Mouse (Mus musculus) neural tube, embryonic 15.5 days (tissue): Measurements from ENCODE around the gene Tbx19. TPM values are rescaled to one million over a fixed set of nuclear protein-coding genes. Genes with fewer than 3 reads are reported as not detected.

Source experiments
- ATAC-seq: fragments of 200-750 bp; cut with Nextera tagmentation; 2 replicates; pipeline ENCODE4 v1.8.0; 2017; ENCODE audit warnings: mild to moderate bottlenecking, moderate TSS enrichment, moderate library complexity; ENCODE audit not compliant: low FRiP score
- H3K27ac ChIP-seq: fragments of 300-500 bp; sonication (generic); replicated peaks from 2 replicates; pipeline ENCODE4 v1.5.1; 2015; ENCODE audit warnings: mild to moderate bottlenecking, inconsistent platforms
- H3K27me3 ChIP-seq: fragments of 300-500 bp; sonication (generic); replicated peaks from 2 replicates; pipeline ENCODE4 v1.6.1; 2015; ENCODE audit warnings: inconsistent platforms
- H3K36me3 ChIP-seq: fragments of 300-500 bp; sonication (generic); 2 replicates; pipeline ENCODE4 v1.6.1; 2015; ENCODE audit warnings: inconsistent platforms
- H3K4me1 ChIP-seq: fragments of 300-500 bp; sonication (generic); 2 replicates; pipeline ENCODE4 v1.6.1; 2015; ENCODE audit warnings: inconsistent platforms
- H3K4me2 ChIP-seq: fragments of 300-500 bp; sonication (generic); 2 replicates; pipeline ENCODE4 v1.6.1; 2015; ENCODE audit warnings: inconsistent platforms, mild to moderate bottlenecking, moderate library complexity
- H3K4me3 ChIP-seq: fragments of 300-500 bp; sonication (generic); replicated peaks from 2 replicates; pipeline ENCODE4 v1.5.1; 2015; ENCODE audit warnings: mild to moderate bottlenecking, inconsistent platforms
- H3K9ac ChIP-seq: fragments of 300-500 bp; sonication (generic); replicated peaks from 2 replicates; pipeline ENCODE4 v1.6.1; 2015; ENCODE audit warnings: mild to moderate bottlenecking, inconsistent platforms
- H3K9me3 ChIP-seq: fragments of 300-500 bp; sonication (generic); replicated peaks from 2 replicates; pipeline ENCODE4 v1.6.1; 2016; ENCODE audit warnings: inconsistent platforms
- WGBS: fragments of 180-500 bp; shearing (Covaris S2); methylation state at CpG from one replicate; pipeline ENCODE4 v1.1.7; 2015; ENCODE audit warnings: mixed read lengths; 5-methylcytosine and 5-hydroxymethylcytosine counted together
- polyA plus RNA-seq: library from polyadenylated mRNA; unstranded; fragments of >200 nt; fragmentation: Nextera tagmentation; extraction: Ambion mirVana; gene quantifications from 2 replicates; pipeline ENCODE4 v1.2.1, GENCODE M21; 2015

Tbx19 gene
- polyA plus RNA-seq, 1 experiment from 2014 or later: not detected

- peaks cover 5% of the 10 kb centered on the region; the same call in 1 of the 2 replicates for H3K4me1 ChIP-seq
- no peak overlapping the region for H3K9ac ChIP-seq
- no peaks in the 10 kb centered on the region for H3K27me3 ChIP-seq
- no peak overlapping the region for H3K27ac ChIP-seq
- no peak for ATAC-seq
- H3K4me2 ChIP-seq: no peak overlapping the region
- H3K9me3 ChIP-seq: no peaks in the 10 kb centered on the region
- 85% methylated on average over 6 of the region's 6 CpGs for WGBS
- no peak overlapping the region for H3K4me3 ChIP-seq
- no peaks in the 10 kb centered on the region for H3K36me3 ChIP-seq
These were observed 22.8 kb upstream of the Tbx19 start for GRCm38 (mm10) chr1:165183400-165183799.

GRCm38 (mm10) chr1:165179321-165179720 is 18.7 kb upstream of the Tbx19 start:
- Histone ChIP-seq H3K4me3 (no peak overlapping the region), H3K9me3 (no peaks in the 10 kb centered on the region), H3K36me3 (no peaks in the 10 kb centered on the region), H3K27ac (no peak overlapping the region), H3K4me2 (no peak overlapping the region), H3K9ac (no peak overlapping the region), H3K27me3 (no peaks in the 10 kb centered on the region), H3K4me1 (no peaks in the 10 kb centered on the region)
- WGBS: 90% methylated on average over 5 of the region's 5 CpGs
- ATAC-seq: no peak

- Histone ChIP-seq H3K9me3 (no peaks in the 10 kb centered on the region), H3K4me3 (no peak overlapping the region), H3K27ac (no peak overlapping the region), H3K4me1 (no peaks in the 10 kb centered on the region), H3K4me2 (no peak overlapping the region), H3K27me3 (no peaks in the 10 kb centered on the region), H3K36me3 (no peaks in the 10 kb centered on the region), H3K9ac (no peak overlapping the region)
- 75% methylated on average over 6 of the region's 6 CpGs for WGBS
- ATAC-seq: no peak
These were observed 17.5 kb upstream of the Tbx19 start for GRCm38 (mm10) chr1:165178075-165178474.

- no peak overlapping the region for H3K27ac ChIP-seq
- ATAC-seq: no peak
- no peaks in the 10 kb centered on the region for H3K9me3 ChIP-seq
- H3K9ac ChIP-seq: no peak overlapping the region
- H3K4me1 ChIP-seq: no peaks in the 10 kb centered on the region
- no peak overlapping the region for H3K4me3 ChIP-seq
- H3K4me2 ChIP-seq: no peak overlapping the region
- 68% methylated on average over 8 of the region's 9 CpGs for WGBS
- no peaks in the 10 kb centered on the region for H3K27me3 ChIP-seq
- H3K36me3 ChIP-seq: no peaks in the 10 kb centered on the region
These were observed 13.6 kb upstream of the Tbx19 start for GRCm38 (mm10) chr1:165174059-165174616.

GRCm38 (mm10) chr1:165171277-165171676 is 10.7 kb upstream of the Tbx19 start:
- H3K27ac ChIP-seq: no peak overlapping the region
- 90% methylated on average over 7 of the region's 8 CpGs for WGBS
- H3K4me1 ChIP-seq: no peaks in the 10 kb centered on the region
- no peak overlapping the region for H3K9ac ChIP-seq
- no peaks in the 10 kb centered on the region for H3K27me3 ChIP-seq
- H3K4me3 ChIP-seq: no peak overlapping the region
- no peaks in the 10 kb centered on the region for H3K36me3 ChIP-seq
- no peak for ATAC-seq
- no peak overlapping the region for H3K4me2 ChIP-seq
- no peaks in the 10 kb centered on the region for H3K9me3 ChIP-seq

GRCm38 (mm10) chr1:165170157-165170556 is 9.6 kb upstream of the Tbx19 start:
- H3K27me3 ChIP-seq: no peaks in the 10 kb centered on the region
- WGBS: 65% methylated on average over 5 of the region's 5 CpGs
- no peaks in the 10 kb centered on the region for H3K36me3 ChIP-seq
- H3K27ac ChIP-seq: no peak overlapping the region
- no peaks in the 10 kb centered on the region for H3K9me3 ChIP-seq
- H3K9ac ChIP-seq: no peak overlapping the region
- no peak overlapping the region for H3K4me2 ChIP-seq
- no peaks in the 10 kb centered on the region for H3K4me1 ChIP-seq
- H3K4me3 ChIP-seq: no peak overlapping the region
- ATAC-seq: no peak

GRCm38 (mm10) chr1:165169462-165169861 is 8.9 kb upstream of the Tbx19 start:
- no peaks in the 10 kb centered on the region for H3K9me3 ChIP-seq
- no peaks in the 10 kb centered on the region for H3K27me3 ChIP-seq
- no peak overlapping the region for H3K4me3 ChIP-seq
- H3K36me3 ChIP-seq: no peaks in the 10 kb centered on the region
- WGBS: 89% methylated on average over 3 of the region's 3 CpGs
- no peak overlapping the region for H3K4me2 ChIP-seq
- no peaks in the 10 kb centered on the region for H3K4me1 ChIP-seq
- ATAC-seq: no peak
- H3K27ac ChIP-seq: no peak overlapping the region
- no peak overlapping the region for H3K9ac ChIP-seq

- H3K27ac ChIP-seq: no peak overlapping the region
- WGBS: 89% methylated on average over 6 of the region's 6 CpGs
These were observed 4.3 kb upstream of the Tbx19 start for GRCm38 (mm10) chr1:165164920-165165319.

GRCm38 (mm10) chr1:165158841-165159240 is 1.7 kb downstream of the Tbx19 start:
- no peak for ATAC-seq
- H3K9me3 ChIP-seq: no peaks in the 10 kb centered on the region
- H3K9ac ChIP-seq: no peak overlapping the region
- no peaks in the 10 kb centered on the region for H3K27me3 ChIP-seq
- no peak overlapping the region for H3K4me3 ChIP-seq
- no peak overlapping the region for H3K27ac ChIP-seq
- no peaks in the 10 kb centered on the region for H3K36me3 ChIP-seq
- 81% methylated on average over 10 of the region's 10 CpGs for WGBS
- no peak overlapping the region for H3K4me2 ChIP-seq
- H3K4me1 ChIP-seq: no peaks in the 10 kb centered on the region

More at GRCm38 (mm10) chr1:165164920-165165319, 4.3 kb upstream of the Tbx19 start:
- Histone ChIP-seq H3K9me3 (no peaks in the 10 kb centered on the region), H3K9ac (no peak overlapping the region), H3K36me3 (no peaks in the 10 kb centered on the region), H3K4me1 (no peaks in the 10 kb centered on the region), H3K4me2 (no peak overlapping the region), H3K27me3 (no peaks in the 10 kb centered on the region), H3K4me3 (no peak overlapping the region)
- no peak for ATAC-seq

- Histone ChIP-seq H3K9ac (no peak overlapping the region), H3K36me3 (no peaks in the 10 kb centered on the region), H3K4me2 (no peak overlapping the region), H3K4me3 (no peak overlapping the region), H3K4me1 (no peaks in the 10 kb centered on the region), H3K27ac (no peak overlapping the region), H3K9me3 (no peaks in the 10 kb centered on the region), H3K27me3 (no peaks in the 10 kb centered on the region)
- ATAC-seq: no peak
- WGBS: 89% methylated on average over 4 of the region's 4 CpGs
These were observed 6.4 kb downstream of the Tbx19 start for GRCm38 (mm10) chr1:165154162-165154561.

GRCm38 (mm10) chr1:165151216-165151615 is 9.4 kb downstream of the Tbx19 start:
- Histone ChIP-seq H3K9ac (no peak overlapping the region), H3K9me3 (no peaks in the 10 kb centered on the region), H3K36me3 (no peaks in the 10 kb centered on the region), H3K4me3 (no peak overlapping the region), H3K4me2 (no peak overlapping the region), H3K27ac (no peak overlapping the region), H3K27me3 (no peaks in the 10 kb centered on the region), H3K4me1 (no peaks in the 10 kb centered on the region)
- WGBS: 57% methylated on average over 8 of the region's 8 CpGs
- ATAC-seq: no peak

- Histone ChIP-seq H3K4me1 (no peaks in the 10 kb centered on the region), H3K4me2 (no peak overlapping the region), H3K4me3 (no peak overlapping the region), H3K27me3 (no peaks in the 10 kb centered on the region), H3K36me3 (no peaks in the 10 kb centered on the region), H3K27ac (no peak overlapping the region), H3K9me3 (no peaks in the 10 kb centered on the region), H3K9ac (no peak overlapping the region)
- no peak for ATAC-seq
- 83% methylated on average over 12 of the region's 12 CpGs for WGBS
These were observed 18.1 kb downstream of the Tbx19 start for GRCm38 (mm10) chr1:165142343-165142916.
